Mouse (Mus musculus) right cerebral cortex, postnatal 10 days (tissue): ENCODE measurements around the gene Ostf1.
A peak's percentile ranks its signal among the peaks of the same experiment; 100 is the strongest.
"Not testable (repeated sequence)": the region's sequence is repeated elsewhere in the genome, so short reads cannot be mapped to it uniquely, and the experiment has no call there.

Experiments
- DNase-seq, 2 experiments: peaks; one replicate each; pipeline ENCODE4 v3.0.0; 2021; ENCODE audit warnings: low spot score in 2 of 2

Gene Ostf1

GRCm38 (mm10) chr19:18598265-18598926 is 33.2 kb downstream of the Ostf1 start:
- no peak for DNase-seq

GRCm38 (mm10) chr19:18597772-18598171 is 33.9 kb downstream of the Ostf1 start:
- no peak for DNase-seq

- DNase-seq, result no peak
Observed at GRCm38 (mm10) chr19:18596876-18597275, 34.7 kb downstream of the Ostf1 start.

- DNase-seq, result peak in 1 of 2 experiments; percentile 37
Observed at GRCm38 (mm10) chr19:18593722-18594121, 37.9 kb downstream of the Ostf1 start.

- no peak for DNase-seq
Observed at GRCm38 (mm10) chr19:18592919-18593318, 38.7 kb downstream of the Ostf1 start.

- no peak for DNase-seq
Observed at GRCm38 (mm10) chr19:18590942-18591354, 40.7 kb downstream of the Ostf1 start.

GRCm38 (mm10) chr19:18590234-18590633 is 41.4 kb downstream of the Ostf1 start:
- DNase-seq, result no peak

- no peak for DNase-seq
Observed at GRCm38 (mm10) chr19:18589276-18589675, 42.3 kb downstream of the Ostf1 start.

- not testable (repeated sequence) for DNase-seq
Observed at GRCm38 (mm10) chr19:18588801-18589200, 42.8 kb downstream of the Ostf1 start.

GRCm38 (mm10) chr19:18588243-18588642 is 43.4 kb downstream of the Ostf1 start:
- no peak for DNase-seq

GRCm38 (mm10) chr19:18587118-18587517 is 44.5 kb downstream of the Ostf1 start:
- no peak for DNase-seq

GRCm38 (mm10) chr19:18584621-18585020 is 47.0 kb downstream of the Ostf1 start:
- no peak for DNase-seq

- no peak for DNase-seq
Observed at GRCm38 (mm10) chr19:18583706-18584105, 47.9 kb downstream of the Ostf1 start.

- DNase-seq, result no peak
Observed at GRCm38 (mm10) chr19:18582887-18583286, 48.7 kb downstream of the Ostf1 start.

- DNase-seq, result no peak
Observed at GRCm38 (mm10) chr19:18582226-18582625, 49.4 kb downstream of the Ostf1 start.

GRCm38 (mm10) chr19:18581046-18581445 is 50.6 kb downstream of the Ostf1 start:
- no peak for DNase-seq

GRCm38 (mm10) chr19:18579012-18579358 is 52.6 kb downstream of the Ostf1 start:
- no peak for DNase-seq

- no peak for DNase-seq
Observed at GRCm38 (mm10) chr19:18578216-18579011, 53.2 kb downstream of the Ostf1 start.

GRCm38 (mm10) chr19:18577348-18577747 is 54.3 kb downstream of the Ostf1 start:
- DNase-seq, result no peak

GRCm38 (mm10) chr19:18575891-18576290 is 55.7 kb downstream of the Ostf1 start:
- no peak for DNase-seq

- DNase-seq, result no peak
Observed at GRCm38 (mm10) chr19:18573907-18574306, 57.7 kb downstream of the Ostf1 start.

GRCm38 (mm10) chr19:18573443-18573842 is 58.2 kb downstream of the Ostf1 start:
- no peak for DNase-seq

- DNase-seq, result no peak
Observed at GRCm38 (mm10) chr19:18569496-18569895, 62.1 kb downstream of the Ostf1 start.
